Mouse (Mus musculus): ENCODE measurements around the gene Serpinb9d. TPM values are rescaled to one million over a fixed set of nuclear protein-coding genes. Genes with fewer than 3 reads are reported as not detected.
"Not testable (repeated sequence)": the region's sequence is repeated elsewhere in the genome, so short reads cannot be mapped to it uniquely, and the experiment has no call there.

Serpinb9d gene
- not detected in 2 replicates for polyA plus RNA-seq (2012)

- no peak for TF ChIP-seq GATA1 (IDR thresholded peaks at IDR 0.05; ENCODE audit: low read length)
These were observed at the start of gene Serpinb9d for GRCm38 (mm10) chr13:33192659-33193058. TSS of gene Serpinb9d (plus strand) at chr13:33192959.

GRCm38 (mm10) chr13:33159642-33160041, 33.1 kb upstream of the Serpinb9d start, which contains the start of gene Serpinb9c:
TSS of gene Serpinb9c (minus strand) at chr13:33159742.
- no peak for TF ChIP-seq GATA1 (IDR thresholded peaks at IDR 0.05; ENCODE audit: low read length)

DNA sequence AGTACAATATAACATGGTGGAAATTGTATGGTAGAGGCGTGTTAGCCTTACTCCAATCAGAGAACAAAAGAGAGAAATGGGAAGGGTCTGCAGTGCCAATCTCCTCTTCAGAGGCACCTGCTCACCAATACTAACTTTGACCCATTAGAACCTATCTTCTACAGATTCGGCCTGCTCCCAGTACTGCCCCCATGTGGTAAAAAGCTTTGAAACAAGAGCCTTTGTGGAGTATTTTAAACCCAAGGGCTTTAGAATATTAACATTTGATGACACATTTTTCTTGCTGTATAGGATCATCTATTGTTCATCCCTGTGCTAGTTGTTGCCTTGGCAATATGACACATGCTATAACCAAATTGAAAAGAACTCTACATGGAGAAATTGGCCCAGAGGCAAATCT, 7.0 kb downstream of the Serpinb9d start:
- no peak for TF ChIP-seq GATA1 (IDR thresholded peaks at IDR 0.05; ENCODE audit: low read length)

DNA sequence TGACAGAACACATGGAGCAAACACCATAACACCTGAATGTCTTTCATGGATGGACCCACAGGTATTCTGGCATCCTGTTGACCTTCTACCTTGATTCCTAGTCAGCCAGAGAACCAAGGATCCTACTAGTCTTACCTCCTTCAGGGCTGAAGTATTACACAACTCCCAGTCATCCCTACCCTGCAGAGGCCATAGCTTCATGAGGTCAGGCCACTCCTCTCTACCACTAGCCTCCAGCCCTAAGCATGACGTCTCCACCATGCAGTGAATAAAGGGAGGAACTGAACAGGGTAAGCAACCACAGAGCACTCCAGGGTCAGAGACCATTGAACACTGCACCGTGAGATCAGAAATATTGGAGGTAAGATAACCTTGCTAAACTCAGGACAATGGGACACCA, 56.6 kb downstream of the Serpinb9d start, which contains the start of gene Serpinb9e:
Gene Serpinb9e (plus strand): TSS at position 301 of the 400 bp plus-strand sequence.
- not testable (repeated sequence) for TF ChIP-seq GATA1 (IDR thresholded peaks at IDR 0.05; ENCODE audit: low read length)

Other genes with a start within 250 kb of the Serpinb9d start
- gene Serpinb6b, start 227.8 kb upstream of the Serpinb9d start, polyA plus RNA-seq (2012), result not detected in 2 replicates
- 0.11 and 0.12 TPM in 2 replicates for gene Serpinb9, start 189.7 kb upstream of the Serpinb9d start, polyA plus RNA-seq (2012)
- gene Serpinb9b, start 165.5 kb upstream of the Serpinb9d start, polyA plus RNA-seq (2012), result not detected in 2 replicates
- gene Serpinb1b, start 114.4 kb upstream of the Serpinb9d start, polyA plus RNA-seq (2012), result not detected in 2 replicates
- gene Serpinb9c, start 33.2 kb upstream of the Serpinb9d start, polyA plus RNA-seq (2012), result 0.27 and 0.29 TPM in 2 replicates
- not detected in 2 replicates for gene Serpinb9e, start 56.7 kb downstream of the Serpinb9d start, polyA plus RNA-seq (2012)
- not detected in 2 replicates for gene Serpinb9f, start 131.1 kb downstream of the Serpinb9d start, polyA plus RNA-seq (2012)
- gene Gm11397, start 202.8 kb downstream of the Serpinb9d start, polyA plus RNA-seq (2012), result not detected in 2 replicates

Measured in G1E-ER4 (cell line).